Mouse (Mus musculus) heart, postnatal 0 days (tissue): ENCODE data around the gene Chchd3.

Source experiments
- CTCF ChIP-seq: IDR thresholded peaks from 2 replicates; pipeline ENCODE4 v1.5.1; 2016; ENCODE audit warnings: antibody characterized with exemption, control low read depth, low read depth
- EP300 ChIP-seq: IDR thresholded peaks from 2 replicates; pipeline ENCODE4 v1.6.1; 2016; ENCODE audit warnings: antibody characterized with exemption, low read depth

DNA sequence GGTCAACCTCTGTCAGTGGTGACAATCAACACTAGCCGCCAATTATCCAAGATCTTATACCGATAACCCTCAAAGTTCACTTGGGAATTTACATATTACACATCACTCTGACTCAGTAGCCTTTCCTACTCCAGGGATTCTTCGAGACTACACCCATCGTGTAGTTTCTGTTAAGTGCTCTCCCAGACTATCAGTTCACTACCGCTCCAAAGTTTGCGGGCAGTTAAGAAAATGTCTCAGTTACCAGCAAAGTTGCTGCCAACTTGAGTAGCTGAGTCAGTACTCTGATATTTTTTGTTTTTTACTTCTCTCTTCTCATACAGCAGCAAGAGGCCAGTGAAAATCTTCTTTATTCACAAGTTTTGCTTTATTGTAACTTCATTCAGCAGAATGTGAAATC is 31.8 kb downstream of the Chchd3 start:
- TF ChIP-seq CTCF = no peak
- no peak for TF ChIP-seq EP300
